Mouse (Mus musculus) cerebellum, adult (tissue): ENCODE measurements around the gene Cep85l.

Source experiments
- ATAC-seq: cut with Nextera tagmentation; 2 replicates; pipeline ENCODE4 v1.9.2; 2017; ENCODE audit warnings: mild to moderate bottlenecking, moderate library complexity, mixed read lengths; ENCODE audit not compliant: insufficient number of reproducible peaks, low FRiP score, low TSS enrichment

Gene Cep85l

DNA sequence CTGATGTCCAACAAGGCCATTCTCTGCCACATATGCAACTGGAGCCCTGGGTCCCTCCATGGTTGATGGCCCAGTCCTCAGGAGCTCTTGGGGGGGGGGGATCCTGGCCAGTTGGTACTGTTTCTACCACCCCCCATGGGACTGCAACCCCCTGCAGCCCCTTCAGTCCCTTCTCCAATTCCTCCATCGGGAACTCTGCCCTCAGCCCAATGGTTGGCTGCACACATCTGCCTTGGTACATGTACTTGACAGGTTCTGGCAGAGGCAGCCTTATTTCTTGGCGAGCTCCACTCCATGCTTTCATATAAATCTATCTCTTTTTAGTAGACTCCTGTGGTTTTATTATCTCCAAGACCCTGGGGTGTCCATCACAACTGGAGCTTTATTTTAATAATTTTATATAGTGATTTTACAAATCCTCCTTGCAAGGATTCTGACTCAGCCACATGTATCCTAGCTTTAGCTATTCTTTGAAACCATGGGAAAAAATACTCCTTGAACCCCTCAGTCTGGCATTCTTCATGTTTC lies 145.6 kb downstream of the Cep85l start:
- no peak for ATAC-seq

DNA sequence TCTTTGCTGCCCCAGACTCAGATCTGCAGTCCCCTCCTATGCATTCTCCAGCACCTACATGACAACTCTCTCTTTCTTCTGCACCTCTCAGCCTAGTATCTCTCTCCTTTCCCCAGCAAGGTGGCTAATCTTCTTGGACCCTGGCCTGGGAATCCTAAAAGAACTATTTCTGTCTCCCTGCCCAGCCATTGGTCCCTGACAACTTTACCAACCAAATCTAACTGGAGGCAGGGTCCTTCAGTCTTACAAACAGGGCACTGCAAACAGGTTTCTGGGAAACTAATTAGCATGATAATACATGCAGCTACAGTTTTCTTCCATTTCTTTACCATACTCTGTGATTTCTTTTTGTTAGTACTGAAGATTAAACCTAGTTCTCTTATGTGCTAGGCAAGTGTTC lies 148.9 kb downstream of the Cep85l start:
- ATAC-seq, result no peak

DNA sequence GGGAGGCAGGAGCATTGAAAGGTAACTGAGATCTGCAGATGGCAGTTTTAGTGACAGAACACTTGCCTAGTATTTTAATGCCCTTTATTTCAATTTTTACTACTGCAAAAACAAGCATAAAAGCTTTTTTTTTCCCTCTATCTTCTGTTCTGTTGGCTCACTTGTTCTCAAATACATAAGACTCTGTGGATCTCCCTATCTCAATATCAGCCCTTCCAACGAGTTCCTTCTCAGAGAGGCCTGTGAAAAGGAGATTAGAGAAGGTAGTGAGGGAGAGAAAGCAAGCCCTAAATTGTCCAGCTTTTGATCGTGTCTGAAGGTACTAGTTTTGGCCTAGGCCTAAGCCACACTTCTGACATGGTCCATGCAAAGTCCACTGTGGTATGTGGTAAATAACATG lies 150.6 kb downstream of the Cep85l start:
- ATAC-seq, result no peak
